Mouse (Mus musculus) hematopoietic stem cell, adult 5-6 weeks (primary cell): ENCODE results near the gene Fbxl13. TPM values are rescaled to one million over a fixed set of nuclear protein-coding genes. Genes with fewer than 3 reads are reported as not detected.

Experiments used
- ATAC-seq, 2 experiments: fragments of 125-278 bp in 1 of 2; replicated peaks in 1 of 2; 2 replicates each; pipeline ENCODE4 v1.8.0; 2016 to 2017; ENCODE audit warnings: inconsistent platforms in 2 of 2, mild to moderate bottlenecking in 2 of 2, moderate number of reproducible peaks in 2 of 2, low read depth in 1 of 2, moderate TSS enrichment in 1 of 2; ENCODE audit not compliant: low FRiP score in 2 of 2, poor library complexity in 2 of 2, severe bottlenecking in 2 of 2, insufficient read depth in 1 of 2, low TSS enrichment in 1 of 2
- total RNA-seq: library from RNA; stranded (forward); fragments of 172-1452, 232-1000 nt; gene quantifications from 2 replicates; pipeline ENCODE4 v1.2.3, GENCODE M21; 2017

Gene Fbxl13
- total RNA-seq, 1 experiment from 2014 or later, result not detected

- ATAC-seq, result no peak
Observed at GRCm38 (mm10) chr5:21663081-21663480, 17.6 kb upstream of the Fbxl13 start.

DNA sequence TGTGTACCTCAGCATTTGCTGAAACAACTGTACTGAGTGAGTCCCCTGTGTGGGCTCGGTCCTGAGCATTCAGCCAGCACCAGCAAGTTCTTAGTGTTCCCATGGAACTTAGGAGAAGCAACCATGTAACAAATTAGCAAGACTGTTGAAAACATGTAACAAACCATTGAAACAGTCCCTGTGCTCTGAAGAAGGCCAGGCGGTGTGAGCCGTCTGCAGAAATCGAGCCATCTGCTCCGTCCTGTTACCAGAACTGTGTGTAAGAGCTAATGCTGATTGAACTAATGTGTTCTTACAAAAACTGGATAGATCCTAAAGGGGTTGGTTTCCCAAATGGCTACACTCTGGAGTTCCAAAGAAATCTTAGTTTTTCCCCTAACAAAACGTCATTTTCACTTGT, 15.4 kb upstream of the Fbxl13 start:
- no peak for ATAC-seq

DNA sequence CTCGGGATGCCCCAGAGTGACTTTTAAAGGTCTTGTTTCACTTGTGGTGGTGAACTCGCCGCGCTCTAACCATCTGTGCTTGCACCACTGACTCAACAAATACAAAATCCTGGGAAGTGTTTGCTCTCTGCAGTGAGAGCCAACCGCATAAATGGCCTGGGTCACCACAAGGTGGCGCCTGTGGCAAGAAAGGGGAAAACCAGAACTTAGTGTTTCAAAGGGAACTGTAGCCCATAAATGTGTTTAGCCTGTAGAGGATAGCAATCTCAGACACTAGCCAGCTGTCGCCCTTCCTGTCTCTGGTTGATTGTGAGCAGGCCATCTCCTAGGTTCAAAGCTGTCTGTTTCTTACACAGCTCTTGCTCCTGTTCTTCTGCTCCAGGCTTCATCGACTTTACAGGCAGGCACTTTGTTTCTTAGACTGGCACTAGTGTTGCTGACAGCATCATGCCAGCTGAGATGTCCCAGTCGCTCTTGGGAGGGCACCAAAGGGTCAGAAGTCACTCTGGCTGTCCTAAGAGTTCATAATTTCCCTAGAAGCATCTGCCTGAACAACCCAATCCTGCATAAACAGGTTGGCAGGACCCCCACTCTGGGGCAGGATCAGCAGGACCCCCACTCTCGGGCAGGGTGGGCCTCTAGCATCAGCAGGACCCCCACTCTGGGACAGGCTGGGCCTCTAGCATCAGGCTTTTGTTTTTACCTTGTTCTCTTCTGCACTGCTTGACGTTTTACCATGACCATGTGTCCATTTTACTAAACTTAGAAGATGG, 13.4 kb upstream of the Fbxl13 start:
- ATAC-seq, result peak; percentile 88 to 92

GRCm38 (mm10) chr5:21658038-21658437, 12.6 kb upstream of the Fbxl13 start:
- no peak for ATAC-seq

DNA sequence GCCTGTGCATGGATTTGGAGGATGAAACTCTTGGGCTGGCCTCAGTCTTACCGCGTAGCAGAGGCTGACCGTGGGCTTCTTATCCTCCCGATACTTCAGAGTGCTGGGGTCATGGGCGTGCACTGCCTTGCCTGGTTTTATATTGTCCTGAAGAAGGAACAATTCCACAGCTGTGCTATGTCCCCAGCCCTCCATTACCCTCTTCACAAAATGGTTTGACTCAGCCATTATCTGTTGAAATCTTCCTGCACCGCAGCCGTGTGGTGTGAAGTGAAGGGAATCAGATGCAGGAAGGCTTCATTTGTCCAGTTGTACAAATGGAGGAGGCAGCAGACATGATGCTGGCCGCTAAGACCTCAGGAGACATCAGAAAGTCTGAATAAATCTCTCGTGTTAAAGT, 11.5 kb upstream of the Fbxl13 start:
- ATAC-seq, result no peak

DNA sequence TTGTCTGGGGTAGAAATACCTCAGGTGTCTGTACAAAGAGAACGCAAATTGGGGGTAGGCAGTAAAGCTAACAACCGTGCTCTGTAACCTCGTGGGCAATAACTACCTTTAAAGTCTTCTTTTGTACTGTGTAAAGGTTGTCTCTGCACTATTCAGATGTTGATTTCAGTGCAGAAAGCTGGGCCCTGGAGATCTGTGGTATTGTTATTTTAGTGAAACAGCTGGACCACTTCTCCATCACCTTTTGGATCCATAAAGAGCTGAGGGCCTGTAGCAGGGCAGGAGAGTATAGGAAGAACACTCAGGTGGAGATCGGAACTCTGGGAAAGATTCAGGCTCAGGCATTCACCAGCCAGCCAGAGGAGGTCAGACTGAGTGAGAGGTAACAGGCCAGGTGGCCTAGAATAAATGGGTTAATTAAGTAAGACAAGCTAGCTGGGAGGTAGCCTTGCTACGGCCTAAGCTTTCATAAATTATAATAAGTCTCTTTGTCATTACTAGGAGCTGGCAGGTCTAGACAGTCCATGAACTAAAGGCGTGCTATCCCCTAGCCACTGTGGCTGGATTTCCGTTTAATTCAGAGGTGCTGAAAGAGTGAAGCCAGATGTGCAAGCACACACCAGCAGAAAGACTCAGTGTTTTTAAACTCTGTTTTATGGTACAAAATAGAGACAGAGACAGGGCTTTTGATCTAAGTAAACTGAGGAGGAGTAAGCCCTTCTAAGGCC, 6.6 kb upstream of the Fbxl13 start:
- ATAC-seq, result no peak

GRCm38 (mm10) chr5:21650736-21651135, 5.3 kb upstream of the Fbxl13 start:
- no peak for ATAC-seq

GRCm38 (mm10) chr5:21646133-21646491, 678 bp upstream of the Fbxl13 start:
- ATAC-seq, result no peak

DNA sequence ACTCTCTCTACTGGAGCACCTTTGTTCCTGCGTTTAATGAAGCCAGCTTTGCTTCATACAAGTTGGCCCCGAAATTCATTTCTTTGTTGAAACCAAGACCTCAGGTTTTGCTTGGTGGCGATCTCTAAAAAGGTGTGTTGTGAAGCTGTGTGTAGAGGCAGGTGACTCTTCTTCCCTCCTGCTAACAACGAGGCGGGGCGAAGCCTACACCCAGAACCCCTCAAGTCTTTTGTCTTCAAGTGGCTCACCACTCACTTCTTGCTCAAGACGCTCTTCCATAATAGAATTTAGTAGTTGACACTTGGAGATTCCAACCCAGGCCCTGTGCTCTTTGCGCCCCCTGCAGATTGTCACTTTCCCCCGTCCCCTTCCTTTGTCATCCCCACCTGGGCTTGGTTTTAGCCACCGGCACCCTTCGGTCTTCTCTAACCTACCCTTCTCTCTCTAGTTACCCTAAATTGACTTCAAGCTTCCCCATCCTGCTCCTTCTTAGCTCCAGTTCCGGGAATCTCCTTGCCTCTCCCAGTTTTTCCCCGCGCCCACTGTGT, 469 bp downstream of the Fbxl13 start:
- no peak for ATAC-seq

DNA sequence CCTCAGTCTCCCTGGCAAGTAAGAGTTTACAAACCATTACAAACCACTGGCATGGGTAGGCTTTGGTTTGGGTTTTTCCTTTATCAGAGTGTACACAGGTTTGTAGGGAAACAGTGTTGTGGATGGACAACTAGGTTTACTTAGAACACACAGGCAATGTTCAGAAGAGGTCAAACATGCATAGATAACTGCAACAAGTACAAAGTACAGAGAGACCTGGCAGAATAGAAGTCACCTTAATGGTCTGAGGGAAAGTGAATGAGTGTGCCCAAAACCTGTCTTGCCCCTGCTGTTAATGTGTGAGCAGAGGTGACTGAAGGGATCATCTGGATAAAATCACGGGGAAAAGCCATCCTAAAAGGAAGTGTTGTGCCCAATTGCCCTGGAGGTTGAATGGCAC, 1.8 kb downstream of the Fbxl13 start:
- no peak for ATAC-seq

GRCm38 (mm10) chr5:21640961-21641360, 4.5 kb downstream of the Fbxl13 start:
- ATAC-seq, result no peak

GRCm38 (mm10) chr5:21625916-21626315, 19.5 kb downstream of the Fbxl13 start:
- no peak for ATAC-seq

- no peak for ATAC-seq
Observed at GRCm38 (mm10) chr5:21616450-21617009, 28.9 kb downstream of the Fbxl13 start.

DNA sequence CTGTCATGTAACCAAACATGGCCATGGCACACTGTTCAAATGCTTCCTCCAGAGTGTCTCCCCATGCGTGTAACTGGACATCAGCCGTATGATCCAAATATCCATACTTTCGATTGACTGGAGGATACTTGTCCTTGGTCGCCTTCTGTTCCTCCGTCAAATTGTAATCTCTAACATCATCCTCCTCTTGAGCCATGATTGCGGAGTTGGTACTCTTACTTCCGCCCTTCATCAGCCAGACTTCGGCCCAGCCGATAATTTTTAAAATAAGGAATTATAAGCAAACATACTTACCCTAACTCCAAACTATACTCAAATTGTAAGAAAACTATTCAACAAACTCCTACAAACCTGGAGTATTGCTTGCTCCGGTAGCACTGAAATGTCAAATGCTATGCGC, 31.1 kb downstream of the Fbxl13 start:
- ATAC-seq, result peak; percentile 36 to 49; a peak in 1 of 4 replicates

- no peak for ATAC-seq
Observed at GRCm38 (mm10) chr5:21610996-21611395, 34.4 kb downstream of the Fbxl13 start.

DNA sequence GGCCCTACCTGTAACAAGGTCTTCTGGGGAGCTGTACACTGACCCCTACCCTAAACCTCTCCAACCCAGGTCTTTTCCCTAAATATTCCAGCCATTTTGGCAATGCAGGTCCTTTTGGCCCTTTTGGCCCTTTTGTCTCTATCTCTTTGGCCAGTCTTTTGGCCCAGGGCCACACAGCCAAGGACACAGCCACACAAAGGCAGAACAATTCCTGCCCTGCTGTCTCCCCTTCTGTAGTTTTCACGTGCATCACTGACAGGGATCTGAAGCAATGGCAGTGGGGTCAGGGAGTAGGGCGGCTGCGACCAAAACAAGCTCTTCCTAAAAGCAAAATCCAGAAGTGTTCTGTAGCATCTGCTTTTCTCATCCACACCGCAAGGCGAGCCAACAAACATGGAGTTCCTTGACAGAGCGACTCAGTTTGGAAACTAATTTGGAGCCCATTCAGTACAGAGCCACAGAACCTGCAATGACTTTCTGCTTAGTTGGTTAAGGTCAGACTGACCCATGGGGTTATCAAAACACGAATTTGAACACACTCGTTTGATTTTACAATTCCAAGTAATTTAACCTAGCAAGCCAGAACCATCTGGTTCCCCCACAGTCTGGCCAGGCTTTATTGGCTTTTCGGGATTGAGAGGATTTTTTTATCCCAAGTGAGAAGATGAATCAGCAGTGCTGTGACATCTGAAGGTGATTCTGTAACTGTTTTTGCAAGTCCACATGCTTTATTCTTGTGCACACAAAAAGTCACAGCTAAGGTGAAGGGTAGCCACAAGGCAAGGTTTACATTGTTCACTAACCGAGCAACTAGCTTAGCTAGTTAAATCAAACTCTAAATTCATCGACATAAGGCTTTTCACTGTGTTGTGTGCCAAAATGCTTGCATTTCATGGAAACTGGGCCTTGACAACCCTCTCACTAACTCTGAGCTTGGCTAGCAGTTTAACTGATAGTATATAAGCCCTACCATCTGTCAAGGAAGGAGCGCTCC, 36.8 kb downstream of the Fbxl13 start:
- ATAC-seq, result no peak

DNA sequence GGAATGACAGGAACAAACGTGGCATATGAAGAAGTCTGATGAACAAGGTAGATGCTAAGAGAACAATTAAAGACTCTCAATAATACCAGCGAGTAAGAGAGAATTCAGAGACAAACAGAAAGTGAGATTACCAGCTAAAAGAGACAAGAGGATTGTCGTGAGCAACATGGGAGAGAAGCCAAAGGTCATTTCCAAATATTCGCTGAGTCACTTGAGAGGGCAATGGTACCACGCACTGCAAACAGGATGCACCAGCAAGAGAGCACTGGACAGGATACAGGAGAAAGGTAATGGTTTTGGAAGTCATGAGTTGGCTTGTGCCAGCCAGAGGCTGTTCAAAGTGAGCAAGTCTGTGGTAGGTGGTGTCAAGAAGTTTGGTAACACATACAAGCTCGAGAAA, 39.5 kb downstream of the Fbxl13 start:
- no peak for ATAC-seq
